Mouse (Mus musculus) ES-E14 (cell line): ENCODE results near the gene Plekhm1. TPM values are rescaled to one million over a fixed set of nuclear protein-coding genes. Genes with fewer than 3 reads are reported as not detected.
A peak's percentile ranks its signal among the peaks of the same experiment; 100 is the strongest.
"Not testable (repeated sequence)": the region's sequence is repeated elsewhere in the genome, so short reads cannot be mapped to it uniquely, and the experiment has no call there.

Experiments used
- DNase-seq: peaks from one replicate; pipeline ENCODE4 v3.0.0-alpha.2; 2013; ENCODE audit warnings: low read depth, low spot score
- H3K27ac ChIP-seq: 2 replicates; pipeline ENCODE4 v1.5.1; 2012; ENCODE audit warnings: low read depth, mild to moderate bottlenecking, low read length, moderate library complexity, mixed read lengths; ENCODE audit not compliant: poor library complexity, insufficient read depth, severe bottlenecking
- H3K36me3 ChIP-seq: 2 replicates; pipeline ENCODE4 v1.6.1; 2012; ENCODE audit warnings: mild to moderate bottlenecking, low read length, moderate library complexity, mixed read lengths; ENCODE audit not compliant: control insufficient read depth, poor library complexity, insufficient read depth, severe bottlenecking
- H3K4me1 ChIP-seq, 2 experiments: fragments of 150-350 bp in 1 of 2; sonication (generic) in 1 of 2; 2 replicates each; pipeline ENCODE4 v1.6.1; 2012; ENCODE audit warnings: low read length in 2 of 2, mild to moderate bottlenecking in 1 of 2, mixed read lengths in 1 of 2; ENCODE audit not compliant: control insufficient read depth in 2 of 2, insufficient read depth in 2 of 2, poor library complexity in 1 of 2
- H3K4me3 ChIP-seq, 2 experiments: fragments of 150-350 bp in 1 of 2; sonication (generic) in 1 of 2; 2 replicates each; pipeline ENCODE4 v1.5.1; 2012; ENCODE audit warnings: low read length in 2 of 2, low read depth in 1 of 2, mild to moderate bottlenecking in 1 of 2, mixed read lengths in 1 of 2; ENCODE audit not compliant: insufficient read depth in 1 of 2, poor library complexity in 1 of 2, severe bottlenecking in 1 of 2
- H3K9ac ChIP-seq: 2 replicates; pipeline ENCODE4 v1.6.1; 2012; ENCODE audit warnings: low read depth, mild to moderate bottlenecking, low read length, mixed read lengths; ENCODE audit not compliant: poor library complexity, insufficient read depth, severe bottlenecking
- H3K9me3 ChIP-seq: fragments of 150-350 bp; sonication (generic); 2 replicates; pipeline ENCODE4 v1.6.1; 2012; ENCODE audit warnings: low read depth, mild to moderate bottlenecking, low read length; ENCODE audit not compliant: control insufficient read depth, insufficient read depth
- CHD2 ChIP-seq: IDR thresholded peaks from 2 replicates; pipeline ENCODE4 v1.6.1; 2014; ENCODE audit warnings: mild to moderate bottlenecking, low read depth, low read length, inconsistent platforms
- HCFC1 ChIP-seq: IDR thresholded peaks from 2 replicates; pipeline ENCODE4 v1.6.1; 2012; ENCODE audit warnings: low read length, inconsistent platforms, borderline replicate concordance; ENCODE audit not compliant: insufficient read depth
- MAFK ChIP-seq: IDR thresholded peaks from 2 replicates; pipeline ENCODE4 v1.6.1; 2014; ENCODE audit warnings: mild to moderate bottlenecking, low read depth, low read length, inconsistent platforms; ENCODE audit not compliant: insufficient read depth
- ZC3H11A ChIP-seq: IDR thresholded peaks from 2 replicates; pipeline ENCODE4 v1.6.1; 2012; ENCODE audit warnings: low read depth, mild to moderate bottlenecking, inconsistent platforms, low read length, borderline replicate concordance
- ZNF384 ChIP-seq: IDR thresholded peaks from 2 replicates; pipeline ENCODE4 v1.6.1; 2012; ENCODE audit warnings: low read depth, low read length, inconsistent platforms
- in situ Hi-C, 2 experiments: fragments of 600-800 bp; cut with MboI; formaldehyde crosslinking; loops; one replicate each; pipeline ENCODE4 v1.15.1; 2025; ENCODE audit warnings: low sequenced_read_pairs in 2 of 2, inconsistent platforms in 1 of 2; ENCODE audit not compliant: unreplicated experiment in 2 of 2
- total RNA-seq: library from RNA; depleted of rRNA; stranded (reverse); fragments of 300-350 nt; gene quantifications from 2 replicates; pipeline ENCODE4 v1.2.3, GENCODE M21; 2012

Gene Plekhm1
- total RNA-seq, 1 experiment = 11.7 TPM

DNA sequence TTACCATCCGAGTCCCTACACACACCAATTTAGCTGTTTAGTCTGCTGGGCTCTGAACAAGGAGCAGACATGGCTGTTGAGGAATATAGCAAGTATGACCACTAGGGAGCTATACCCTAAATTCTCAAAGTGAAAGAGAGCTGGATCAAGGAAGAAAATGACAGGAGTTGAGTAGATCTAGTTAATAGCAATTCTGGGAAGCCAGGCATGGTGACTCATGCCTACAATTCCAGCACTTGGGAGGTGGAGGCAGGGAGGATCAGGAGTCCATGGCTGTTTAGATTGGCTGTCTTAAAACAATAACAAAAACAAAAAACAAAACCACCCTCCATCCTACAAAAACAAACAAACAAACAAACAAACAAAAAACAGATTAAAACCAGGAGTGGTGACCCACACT, 1.2 kb downstream of the Plekhm1 start:
- TF ChIP-seq ZNF384 (no peak), MAFK (no peak), CHD2 (no peak), HCFC1 (no peak), ZC3H11A (no peak)
- in situ Hi-C loops = no loop called here

DNA sequence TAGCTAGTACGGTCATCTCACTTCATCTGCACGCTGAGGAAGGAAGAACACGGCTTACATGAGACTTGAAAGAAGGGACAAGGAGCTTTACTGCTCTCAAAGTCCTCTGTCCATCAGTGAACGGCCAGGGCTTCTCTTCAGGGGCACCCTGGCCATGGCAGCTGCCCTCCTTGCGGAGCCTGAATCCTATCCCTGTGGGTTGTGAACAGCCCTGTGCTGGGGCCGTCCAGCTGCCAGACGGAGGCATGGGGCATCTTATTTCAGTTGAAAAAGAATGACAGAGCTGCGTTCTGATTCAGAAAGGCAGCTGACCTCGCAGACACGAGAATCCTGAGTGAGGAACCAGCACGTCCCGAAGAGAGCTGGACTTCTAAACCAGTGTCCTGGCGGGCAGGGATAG, 3.6 kb downstream of the Plekhm1 start:
- Histone ChIP-seq H3K4me3 (no peak overlapping the region), H3K4me1 (peaks cover 17 to 24% of the 10 kb centered on the region in 2 experiments), H3K27ac (no peak overlapping the region), H3K9me3 (no peaks in the 10 kb centered on the region), H3K9ac (no peak overlapping the region), H3K36me3 (peaks cover 2% of the 10 kb centered on the region; the same call in 1 of the 2 replicates)
- no peak for DNase-seq
- in situ Hi-C loops = no loop called here
- no peak for TF ChIP-seq MAFK
- TF ChIP-seq HCFC1 = no peak
- no peak for TF ChIP-seq ZNF384
- TF ChIP-seq ZC3H11A = no peak
- TF ChIP-seq CHD2 = no peak

More for the DNA sequence above, 1.2 kb downstream of the Plekhm1 start:
- peaks cover 10 to 16% of the 10 kb centered on the region in 2 experiments for H3K4me1 ChIP-seq
- H3K9ac ChIP-seq = no peak overlapping the region
- DNase-seq = no peak
- H3K4me3 ChIP-seq = peak overlapping the region in 1 of 2 experiments; percentile 87; a peak in 2 of 4 replicates
- H3K27ac ChIP-seq = no peak overlapping the region
- H3K9me3 ChIP-seq = no peaks in the 10 kb centered on the region
- H3K36me3 ChIP-seq = no peaks in the 10 kb centered on the region; the same call in 1 of the 2 replicates

DNA sequence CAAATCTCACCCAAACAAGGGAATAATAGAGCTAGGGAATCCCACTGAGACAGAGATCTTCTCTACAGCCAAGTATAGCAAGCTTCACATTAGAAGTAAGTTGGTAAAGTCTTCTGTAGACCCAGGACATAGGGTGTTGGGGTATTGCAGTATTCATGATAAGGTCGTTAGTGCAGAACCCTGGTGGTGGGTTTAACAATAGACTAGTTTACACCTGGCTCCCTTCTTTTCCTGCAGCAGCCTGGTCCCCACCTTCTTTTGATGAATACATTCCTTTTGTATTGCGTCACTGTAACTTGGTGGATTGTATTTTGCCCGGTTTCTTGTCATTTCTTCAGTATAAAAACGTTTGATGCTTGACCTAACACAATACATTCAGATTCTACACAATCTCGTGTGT, 5.4 kb downstream of the Plekhm1 start:
- H3K9me3 ChIP-seq, in situ Hi-C loops, H3K36me3 ChIP-seq: not testable (repeated sequence)
- Histone ChIP-seq H3K4me3 (peak overlapping the region in 1 of 2 experiments; percentile 37; a peak in 2 of 4 replicates), H3K27ac (peak overlapping the region; percentile 97), H3K4me1 (peaks cover 15 to 30% of the 10 kb centered on the region in 2 experiments), H3K9ac (peak overlapping the region; percentile 63; the same call in 1 of the 2 replicates)
- peak; percentile 55 for DNase-seq

DNA sequence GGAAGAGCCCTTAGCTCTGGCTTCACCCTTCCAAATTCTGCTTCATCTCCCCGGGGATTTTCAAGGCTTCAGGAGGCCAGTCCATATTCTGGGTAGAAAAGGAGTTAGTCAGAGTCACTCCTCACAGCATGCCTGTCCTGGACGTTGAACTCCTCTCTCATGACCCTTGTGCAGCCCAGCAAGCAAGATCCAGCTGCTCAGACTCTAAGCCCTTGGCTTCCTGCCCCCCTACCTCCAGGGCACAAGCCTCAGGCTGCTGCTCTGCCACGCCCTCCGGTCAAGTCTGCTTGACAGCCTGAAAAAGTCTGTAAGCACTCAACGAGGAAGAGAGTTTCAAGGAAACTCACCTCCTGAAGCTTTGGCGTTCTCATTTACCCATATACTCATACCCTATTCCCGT, 5.9 kb downstream of the Plekhm1 start:
- Histone ChIP-seq H3K4me1 (peaks cover 14 to 30% of the 10 kb centered on the region in 2 experiments), H3K36me3 (peaks cover 11% of the 10 kb centered on the region), H3K4me3 (no peak overlapping the region; a peak in 1 of 4 replicates), H3K27ac (peak overlapping the region; percentile 94), H3K9me3 (no peaks in the 10 kb centered on the region), H3K9ac (no peak overlapping the region)
- TF ChIP-seq ZC3H11A (no peak), HCFC1 (no peak), MAFK (no peak), ZNF384 (no peak), CHD2 (no peak)
- DNase-seq = peak; percentile 66
- in situ Hi-C loops = no loop called here

DNA sequence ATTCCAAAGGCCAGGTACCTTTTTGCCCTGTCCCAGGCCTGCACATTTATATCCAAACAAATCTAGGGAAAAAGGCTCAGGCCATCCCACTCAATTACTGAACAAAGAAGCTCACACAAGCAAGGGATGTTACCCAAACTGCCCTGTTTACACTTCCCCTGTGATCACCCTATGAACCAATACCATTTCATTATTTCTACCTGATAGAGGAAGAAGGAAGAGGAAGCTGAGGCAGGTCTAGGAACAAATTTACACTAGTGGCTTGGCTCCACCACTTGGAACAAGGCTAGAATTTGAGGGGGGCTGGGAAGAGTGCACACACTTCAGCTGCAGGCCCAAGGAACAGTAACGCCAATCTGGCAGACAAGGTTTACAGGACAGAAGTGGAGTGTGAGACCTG, 6.7 kb downstream of the Plekhm1 start:
- H3K27ac ChIP-seq = peak overlapping the region; percentile 94
- no peak overlapping the region for H3K4me3 ChIP-seq
- peaks cover 12% of the 10 kb centered on the region for H3K36me3 ChIP-seq
- H3K4me1 ChIP-seq = peaks cover 11 to 26% of the 10 kb centered on the region in 2 experiments
- TF ChIP-seq CHD2 (no peak), HCFC1 (no peak), MAFK (no peak), ZC3H11A (no peak), ZNF384 (no peak)
- H3K9ac ChIP-seq = no peak overlapping the region; the same call in 1 of the 2 replicates
- no peak for DNase-seq
- no peaks in the 10 kb centered on the region for H3K9me3 ChIP-seq
- in situ Hi-C loops = no loop called here
